Mouse (Mus musculus): ENCODE data around the gene Vmn1r210.

DNA sequence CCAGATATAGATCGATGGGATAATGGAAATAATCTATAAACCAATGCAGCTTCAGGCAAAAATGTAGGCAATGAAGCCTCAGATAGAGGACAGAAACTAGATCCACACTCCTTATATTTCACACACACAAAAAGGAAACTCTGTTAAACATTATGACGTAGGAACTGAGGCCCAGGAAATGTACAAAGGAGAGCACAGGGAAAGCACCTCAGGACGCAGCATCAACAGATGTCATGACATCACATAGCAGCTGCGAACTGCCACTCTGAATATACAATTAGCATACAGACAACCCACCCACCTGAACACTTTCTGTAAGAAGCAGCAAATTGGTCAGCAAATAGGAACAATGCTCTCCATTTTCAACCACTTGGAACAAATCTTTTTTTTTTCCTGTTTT is 23.6 kb upstream of the Vmn1r210 start:
- TF ChIP-seq CTCF (IDR thresholded peaks at IDR 0.05; ENCODE audit: insufficient read depth, low read depth, low read length) (no peak), POLR2A (IDR thresholded peaks at IDR 0.05; ENCODE audit: insufficient read depth, low read depth, low read length) (no peak)
